In the genomic region with DNA sequence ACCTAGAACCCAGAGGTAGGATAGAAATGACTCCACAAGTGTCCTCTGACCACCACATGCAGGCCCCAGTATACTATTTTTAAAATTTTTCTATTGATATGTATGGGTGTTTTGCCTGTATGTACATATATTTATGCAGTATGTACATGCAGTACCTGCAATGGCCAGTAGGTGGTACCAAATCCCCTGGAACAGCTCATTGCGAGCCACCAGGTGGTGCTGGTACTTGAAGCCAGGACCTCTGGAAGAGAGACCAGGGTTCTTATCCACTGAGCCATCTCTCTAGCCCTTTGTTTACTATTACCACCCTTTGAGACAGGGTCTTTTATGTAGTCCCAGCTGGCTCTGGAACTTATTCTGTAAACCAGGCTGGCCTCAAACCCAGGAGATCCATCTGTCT, we compare ENCODE assay signal across 9 mouse cellular contexts. TPM values are rescaled to one million over a fixed set of nuclear protein-coding genes. Genes with fewer than 3 reads are reported as not detected.
DNase-seq lines count a peak whose midpoint lies in the region; ATAC-seq and TF ChIP-seq lines count a peak whose summit lies in the region.
"Had no signal": no experiment of that assay in that cellular context is flagged by ENCODE, and none has a peak within 500 bp of the region (broad histone marks: within the 10 kb centered on the region; RNA-seq: fewer than 3 reads in every experiment).

No protein-coding gene starts in this region.

- no peak for ATAC-seq in forebrain, embryonic 11.5 days (replicated peaks; ENCODE audit: low FRiP score)
- ATAC-seq in forebrain, embryonic 15.5 days (replicated peaks): no peak
- ATAC-seq in embryonic facial prominence, embryonic 14.5 days (ENCODE audit: low read depth): no peak
- no peak for ATAC-seq in lung, embryonic 14.5 days (ENCODE audit: insufficient read depth)

- H3K27me3 ChIP-seq in forebrain, embryonic 11.5 days (ENCODE audit: control insufficient read depth, insufficient read depth, low read length): no peaks in the 10 kb centered on the region
- H3K27me3 ChIP-seq in forebrain, embryonic 15.5 days: no peaks in the 10 kb centered on the region
- no peaks in the 10 kb centered on the region for H3K27me3 ChIP-seq in embryonic facial prominence, embryonic 14.5 days (replicated peaks; ENCODE audit: control insufficient read depth, insufficient read depth, low read length)
- no peaks in the 10 kb centered on the region for H3K27me3 ChIP-seq in lung, embryonic 14.5 days (ENCODE audit: insufficient read depth, low read length)
- H3K27me3 ChIP-seq: limb, embryonic 12.5 days had no signal

- H3K36me3 ChIP-seq in forebrain, embryonic 11.5 days (ENCODE audit: control insufficient read depth, insufficient read depth, low read length): no peaks in the 10 kb centered on the region
- H3K36me3 ChIP-seq in forebrain, embryonic 15.5 days: peaks cover 4% of the 10 kb centered on the region; the same call in 1 of the 2 replicates
- peaks cover 4% of the 10 kb centered on the region; the same call in 1 of the 2 replicates for H3K36me3 ChIP-seq in embryonic facial prominence, embryonic 14.5 days (ENCODE audit: control insufficient read depth, insufficient read depth, low read length)
- peaks cover 7% of the 10 kb centered on the region for H3K36me3 ChIP-seq in lung, embryonic 14.5 days (ENCODE audit: insufficient read depth)

- no peak overlapping the region for H3K4me2 ChIP-seq in forebrain, embryonic 11.5 days (ENCODE audit: low read depth, low read length, severe bottlenecking)
- no peak overlapping the region for H3K4me2 ChIP-seq in forebrain, embryonic 15.5 days (replicated peaks)
- H3K4me2 ChIP-seq in embryonic facial prominence, embryonic 14.5 days (ENCODE audit: low read depth, low read length): no peak overlapping the region
- no peak overlapping the region for H3K4me2 ChIP-seq in lung, embryonic 14.5 days
- H3K4me2 ChIP-seq: limb, embryonic 12.5 days had no signal

- DNase-seq in forebrain, embryonic 11.5 days (ENCODE audit: low spot score): peak; percentile 83
- peak; percentile 88 for DNase-seq in 416B (ENCODE audit: low read depth)
- peak; percentile 59 for DNase-seq in adrenal gland, postnatal 25 days
- DNase-seq in embryonic facial prominence, embryonic 14.5 days (ENCODE audit: low spot score): peak; percentile 63
- peak; percentile 83 for DNase-seq in kidney, adult 9 months
- DNase-seq in lung, embryonic 14.5 days: peak; percentile 88
- peak; percentile 73 for DNase-seq in right cerebral cortex, postnatal 4 days

- peaks cover 7% of the 10 kb centered on the region; the same call in 1 of the 2 replicates for H3K4me1 ChIP-seq in forebrain, embryonic 11.5 days (replicated peaks; ENCODE audit: control insufficient read depth, insufficient read depth, low read length)
- H3K4me1 ChIP-seq in forebrain, embryonic 15.5 days: peaks cover 21% of the 10 kb centered on the region
- H3K4me1 ChIP-seq in embryonic facial prominence, embryonic 14.5 days (ENCODE audit: control insufficient read depth, insufficient read depth, low read length): peaks cover 14% of the 10 kb centered on the region
- peaks cover 4% of the 10 kb centered on the region; the same call in 1 of the 2 replicates for H3K4me1 ChIP-seq in lung, embryonic 14.5 days (ENCODE audit: insufficient read depth)

- WGBS in forebrain, embryonic 11.5 days: 16% methylated on average over 1 of the region's 1 CpGs
- WGBS in forebrain, embryonic 15.5 days: 29% methylated on average over 1 of the region's 1 CpGs
- 26% methylated on average over 1 of the region's 1 CpGs for WGBS in embryonic facial prominence, embryonic 14.5 days
- 30% methylated on average over 1 of the region's 1 CpGs for WGBS in lung, embryonic 14.5 days

- peaks cover 3% of the 10 kb centered on the region; the same call in 1 of the 2 replicates for H3K9me3 ChIP-seq in forebrain, embryonic 11.5 days (ENCODE audit: control insufficient read depth, low read length)
- no peaks in the 10 kb centered on the region for H3K9me3 ChIP-seq in forebrain, embryonic 15.5 days
- no peaks in the 10 kb centered on the region for H3K9me3 ChIP-seq in embryonic facial prominence, embryonic 14.5 days (ENCODE audit: control insufficient read depth, low read length)
- no peaks in the 10 kb centered on the region; the same call in 1 of the 2 replicates for H3K9me3 ChIP-seq in lung, embryonic 14.5 days (ENCODE audit: low read depth, low read length)

- no peak overlapping the region for H3K9ac ChIP-seq in forebrain, embryonic 11.5 days (ENCODE audit: low read length)
- no peak overlapping the region for H3K9ac ChIP-seq in forebrain, embryonic 15.5 days (replicated peaks)
- H3K9ac ChIP-seq in embryonic facial prominence, embryonic 14.5 days (ENCODE audit: low read depth, low read length): no peak overlapping the region
- no peak overlapping the region for H3K9ac ChIP-seq in lung, embryonic 14.5 days
- H3K9ac ChIP-seq: limb, embryonic 12.5 days had no signal

- no peak overlapping the region for H3K27ac ChIP-seq in forebrain, embryonic 11.5 days (ENCODE audit: low read depth, low read length)
- H3K27ac ChIP-seq in forebrain, embryonic 15.5 days (replicated peaks): no peak overlapping the region
- no peak overlapping the region for H3K27ac ChIP-seq in embryonic facial prominence, embryonic 14.5 days (replicated peaks; ENCODE audit: low read depth, low read length)
- no peak overlapping the region for H3K27ac ChIP-seq in lung, embryonic 14.5 days (ENCODE audit: low read depth)
- H3K27ac ChIP-seq: limb, embryonic 12.5 days had no signal

- H3K4me3 ChIP-seq in forebrain, embryonic 11.5 days (ENCODE audit: low read depth, low read length): no peak overlapping the region
- H3K4me3 ChIP-seq in forebrain, embryonic 15.5 days: no peak overlapping the region
- H3K4me3 ChIP-seq in embryonic facial prominence, embryonic 14.5 days (ENCODE audit: low read depth, low read length): no peak overlapping the region
- no peak overlapping the region for H3K4me3 ChIP-seq in lung, embryonic 14.5 days (ENCODE audit: low read depth, low read length)
- H3K4me3 ChIP-seq: limb, embryonic 12.5 days had no signal

- TF ChIP-seq CTCF in lung, embryonic 14.5 days (IDR thresholded peaks at IDR 0.05; ENCODE audit: low read depth): peak; percentile 91

RNA-seq across cellular contexts. Expression of gene Slc9a8, which starts 2.3 kb away (rescaled TPM):
- 23.9 and 24.3 TPM in 2 replicates for polyA plus RNA-seq in forebrain, embryonic 11.5 days (2014; fragmentation: Nextera tagmentation; extraction: Ambion mirVana)
- polyA plus RNA-seq in forebrain, embryonic 15.5 days (2015; fragmentation: Nextera tagmentation; extraction: Ambion mirVana): 20.4 and 23.1 TPM in 2 replicates
- 42.1 and 51.9 TPM in 2 replicates for total RNA-seq in adrenal gland, postnatal 25 days (2021)
- polyA plus RNA-seq in embryonic facial prominence, embryonic 14.5 days (2014; fragmentation: Nextera tagmentation; extraction: Ambion mirVana): 13.6 and 17.8 TPM in 2 replicates
- 22.5 and 23.6 TPM in 2 replicates for polyA plus RNA-seq in lung, embryonic 14.5 days (2014; fragmentation: Nextera tagmentation; extraction: Ambion mirVana)
